Mouse (Mus musculus): ENCODE measurements at regions not wholly inside any gene's neighbourhood (a gene's known extent, or its start where the extent isn't known, plus 50 kb on each side); places are given as distances from the start of the nearest gene placed in this dataset.

GRCm38 (mm10) chr7:115084711-115085380, 341.4 kb downstream of the Insc start:
- Histone ChIP-seq H3K4me1 (no peaks in the 10 kb centered on the region), H3K4me2 (no peak overlapping the region), H3K4me3 (replicated peaks) (no peak overlapping the region), H3K9me3 (replicated peaks) (no peaks in the 10 kb centered on the region), H3K9ac (no peak overlapping the region), H3K27me3 (no peaks in the 10 kb centered on the region), H3K27ac (no peak overlapping the region), H3K36me3 (no peaks in the 10 kb centered on the region)
- 80% methylated on average over 3 of the region's 3 CpGs for WGBS
- no peak for ATAC-seq (replicated peaks; ENCODE audit: low FRiP score)

- WGBS, result 42% methylated on average over 4 of the region's 4 CpGs
- H3K4me1 ChIP-seq, result no peaks in the 10 kb centered on the region
- no peak for ATAC-seq (replicated peaks; ENCODE audit: low FRiP score)
- no peak overlapping the region for H3K9ac ChIP-seq
- H3K27ac ChIP-seq, result no peak overlapping the region
- no peaks in the 10 kb centered on the region for H3K36me3 ChIP-seq
- no peak overlapping the region for H3K4me3 ChIP-seq (replicated peaks)
- no peak overlapping the region for H3K4me2 ChIP-seq
- H3K27me3 ChIP-seq, result no peaks in the 10 kb centered on the region
- no peaks in the 10 kb centered on the region for H3K9me3 ChIP-seq (replicated peaks)
Measured at GRCm38 (mm10) chr7:115086542-115087448, 343.3 kb downstream of the Insc start.

- Histone ChIP-seq H3K27me3 (no peaks in the 10 kb centered on the region), H3K9me3 (replicated peaks) (no peaks in the 10 kb centered on the region), H3K4me1 (no peaks in the 10 kb centered on the region), H3K36me3 (no peaks in the 10 kb centered on the region), H3K9ac (no peak overlapping the region), H3K4me3 (replicated peaks) (no peak overlapping the region), H3K27ac (no peak overlapping the region), H3K4me2 (no peak overlapping the region)
- no peak for ATAC-seq (replicated peaks; ENCODE audit: low FRiP score)
- 84% methylated on average over 3 of the region's 3 CpGs for WGBS
Measured at GRCm38 (mm10) chr7:115092481-115093050, 349.1 kb downstream of the Insc start.

GRCm38 (mm10) chr7:115106041-115106440, 362.5 kb downstream of the Insc start:
- H3K27me3 ChIP-seq, result no peaks in the 10 kb centered on the region
- H3K9ac ChIP-seq, result no peak overlapping the region
- H3K36me3 ChIP-seq, result no peaks in the 10 kb centered on the region
- no peak for ATAC-seq (replicated peaks; ENCODE audit: low FRiP score)
- no peaks in the 10 kb centered on the region for H3K4me1 ChIP-seq
- H3K27ac ChIP-seq, result no peak overlapping the region
- no peak overlapping the region for H3K4me3 ChIP-seq (replicated peaks)
- no peak overlapping the region for H3K4me2 ChIP-seq
- 69% methylated on average over 2 of the region's 2 CpGs for WGBS
- no peaks in the 10 kb centered on the region for H3K9me3 ChIP-seq (replicated peaks)

- Histone ChIP-seq H3K36me3 (no peaks in the 10 kb centered on the region), H3K27me3 (no peaks in the 10 kb centered on the region), H3K4me3 (replicated peaks) (no peak overlapping the region), H3K9ac (no peak overlapping the region), H3K9me3 (replicated peaks) (no peaks in the 10 kb centered on the region), H3K4me1 (no peaks in the 10 kb centered on the region), H3K27ac (no peak overlapping the region), H3K4me2 (no peak overlapping the region)
- WGBS, result 59% methylated on average over 3 of the region's 3 CpGs
- ATAC-seq (replicated peaks; ENCODE audit: low FRiP score), result no peak
Measured at GRCm38 (mm10) chr7:115112282-115112681, 368.8 kb downstream of the Insc start.

GRCm38 (mm10) chr7:115123283-115123682, 379.8 kb downstream of the Insc start:
- no peak overlapping the region for H3K4me2 ChIP-seq
- H3K36me3 ChIP-seq, result no peaks in the 10 kb centered on the region
- no peaks in the 10 kb centered on the region for H3K27me3 ChIP-seq
- 49% methylated on average over 2 of the region's 2 CpGs for WGBS
- no peak overlapping the region for H3K27ac ChIP-seq
- H3K4me3 ChIP-seq (replicated peaks), result no peak overlapping the region
- no peak for ATAC-seq (replicated peaks; ENCODE audit: low FRiP score)
- H3K9me3 ChIP-seq (replicated peaks), result no peaks in the 10 kb centered on the region
- no peak overlapping the region for H3K9ac ChIP-seq
- no peaks in the 10 kb centered on the region for H3K4me1 ChIP-seq

- 49% methylated on average over 3 of the region's 3 CpGs for WGBS
- H3K4me3 ChIP-seq (replicated peaks), result no peak overlapping the region
- H3K9me3 ChIP-seq (replicated peaks), result no peaks in the 10 kb centered on the region
- no peaks in the 10 kb centered on the region for H3K36me3 ChIP-seq
- no peak overlapping the region for H3K27ac ChIP-seq
- H3K4me2 ChIP-seq, result no peak overlapping the region
- no peaks in the 10 kb centered on the region for H3K4me1 ChIP-seq
- no peaks in the 10 kb centered on the region for H3K27me3 ChIP-seq
- no peak for ATAC-seq (replicated peaks; ENCODE audit: low FRiP score)
- no peak overlapping the region for H3K9ac ChIP-seq
Measured at GRCm38 (mm10) chr7:115129001-115129400, 385.5 kb downstream of the Insc start.

- Histone ChIP-seq H3K36me3 (no peaks in the 10 kb centered on the region), H3K9ac (no peak overlapping the region), H3K4me3 (replicated peaks) (no peak overlapping the region), H3K27me3 (no peaks in the 10 kb centered on the region), H3K27ac (no peak overlapping the region), H3K4me2 (no peak overlapping the region), H3K4me1 (no peaks in the 10 kb centered on the region), H3K9me3 (replicated peaks) (no peaks in the 10 kb centered on the region)
- 86% methylated on average over 10 of the region's 10 CpGs for WGBS
- ATAC-seq (replicated peaks; ENCODE audit: low FRiP score), result no peak
Measured at GRCm38 (mm10) chr7:115131259-115131969, 387.9 kb downstream of the Insc start.

GRCm38 (mm10) chr7:115131970-115132551, 388.6 kb downstream of the Insc start:
- Histone ChIP-seq H3K4me3 (replicated peaks) (no peak overlapping the region), H3K9ac (no peak overlapping the region), H3K27ac (no peak overlapping the region), H3K4me2 (no peak overlapping the region), H3K4me1 (no peaks in the 10 kb centered on the region), H3K36me3 (no peaks in the 10 kb centered on the region), H3K9me3 (replicated peaks) (no peaks in the 10 kb centered on the region), H3K27me3 (no peaks in the 10 kb centered on the region)
- WGBS, result 62% methylated on average over 11 of the region's 11 CpGs
- ATAC-seq (replicated peaks; ENCODE audit: low FRiP score), result no peak

GRCm38 (mm10) chr7:115132595-115132994, 389.1 kb downstream of the Insc start:
- Histone ChIP-seq H3K27ac (no peak overlapping the region), H3K27me3 (no peaks in the 10 kb centered on the region), H3K4me1 (no peaks in the 10 kb centered on the region), H3K36me3 (no peaks in the 10 kb centered on the region), H3K9me3 (replicated peaks) (no peaks in the 10 kb centered on the region), H3K4me3 (replicated peaks) (no peak overlapping the region), H3K9ac (no peak overlapping the region), H3K4me2 (no peak overlapping the region)
- no peak for ATAC-seq (replicated peaks; ENCODE audit: low FRiP score)
- whole genome bisulfite sequencing, result 72% methylated on average over 3 of the region's 3 CpGs

GRCm38 (mm10) chr7:115134926-115135575, 391.6 kb downstream of the Insc start:
- no peak for ATAC-seq (replicated peaks; ENCODE audit: low FRiP score)
- Histone ChIP-seq H3K27ac (no peak overlapping the region), H3K4me2 (no peak overlapping the region), H3K27me3 (no peaks in the 10 kb centered on the region), H3K4me3 (replicated peaks) (no peak overlapping the region), H3K36me3 (no peaks in the 10 kb centered on the region), H3K9me3 (replicated peaks) (no peaks in the 10 kb centered on the region), H3K9ac (no peak overlapping the region), H3K4me1 (no peaks in the 10 kb centered on the region)
- 79% methylated on average over 3 of the region's 3 CpGs for WGBS

Measured in kidney, embryonic 15.5 days (tissue).